Mouse (Mus musculus) hindbrain, embryonic 10.5 days (tissue): Measurements from ENCODE around the gene Ehd2. TPM values are rescaled to one million over a fixed set of nuclear protein-coding genes. Genes with fewer than 3 reads are reported as not detected.

ENCODE experiments used
- DNase-seq: peaks from one replicate; pipeline ENCODE4 v3.0.0-alpha.2; 2017; ENCODE audit warnings: low spot score
- H3K27ac ChIP-seq: fragments of 300-500 bp; sonication (generic); 2 replicates; pipeline ENCODE4 v1.5.1; 2016; ENCODE audit warnings: mild to moderate bottlenecking, moderate library complexity
- H3K27me3 ChIP-seq: fragments of 300-500 bp; sonication (generic); 2 replicates; pipeline ENCODE4 v1.6.1; 2016; ENCODE audit warnings: mild to moderate bottlenecking; ENCODE audit not compliant: poor library complexity, insufficient read depth, severe bottlenecking
- H3K36me3 ChIP-seq: fragments of 300-500 bp; sonication (generic); 2 replicates; pipeline ENCODE4 v1.6.1; 2016; ENCODE audit warnings: mild to moderate bottlenecking, moderate library complexity
- H3K4me1 ChIP-seq: fragments of 300-500 bp; sonication (generic); replicated peaks from 2 replicates; pipeline ENCODE4 v1.6.1; 2016; ENCODE audit warnings: mild to moderate bottlenecking
- H3K4me3 ChIP-seq: fragments of 300-500 bp; sonication (generic); 2 replicates; pipeline ENCODE4 v1.5.1; 2016; ENCODE audit warnings: mild to moderate bottlenecking, moderate library complexity
- H3K9me3 ChIP-seq: fragments of 300-500 bp; sonication (generic); 2 replicates; pipeline ENCODE4 v1.6.1; 2016; ENCODE audit warnings: mild to moderate bottlenecking, moderate library complexity
- WGBS: fragments of 180-500 bp; shearing (Covaris S2); methylation state at CpG from one replicate; pipeline ENCODE4 v1.1.7; 2016; 5-methylcytosine and 5-hydroxymethylcytosine counted together
- polyA plus RNA-seq: library from polyadenylated mRNA; unstranded; fragments of >200 nt; fragmentation: Nextera tagmentation; extraction: Ambion mirVana; gene quantifications from 2 replicates; pipeline ENCODE4 v1.2.1, GENCODE M21; 2016

The Ehd2 gene
- polyA plus RNA-seq, 1 experiment from 2014 or later: 12.5 TPM

- Histone ChIP-seq H3K36me3 (peaks cover 39% of the 10 kb centered on the region), H3K27ac (no peak overlapping the region), H3K4me1 (peaks cover 3% of the 10 kb centered on the region; the same call in 1 of the 2 replicates), H3K27me3 (no peaks in the 10 kb centered on the region), H3K4me3 (no peak overlapping the region), H3K9me3 (no peaks in the 10 kb centered on the region)
- WGBS: 85% methylated on average over 2 of the region's 2 CpGs
- no peak for DNase-seq
Measured at GRCm38 (mm10) chr7:15914751-15915150, 52.6 kb downstream of the Ehd2 start.

DNA sequence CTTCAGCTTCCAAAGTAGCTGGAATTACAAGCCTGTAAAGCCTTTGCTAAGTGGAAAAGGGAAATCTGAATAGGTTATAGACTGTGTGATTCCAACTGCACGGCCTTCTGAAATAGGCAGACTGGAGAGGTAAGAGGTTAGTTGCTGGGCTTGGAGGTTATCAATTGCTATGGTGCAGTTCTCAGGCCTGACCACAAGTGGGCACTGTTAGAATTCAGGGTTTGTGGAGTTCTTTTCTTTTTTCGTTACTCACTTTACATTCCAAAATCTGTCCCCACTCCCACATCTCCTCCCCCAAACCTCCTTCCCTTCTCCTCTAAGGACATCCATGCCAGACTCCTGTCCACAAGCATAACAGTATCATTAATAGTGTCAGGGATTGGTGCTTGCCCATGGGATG lies 53.1 kb downstream of the Ehd2 start:
- 55% methylated on average over 2 of the region's 2 CpGs for WGBS
- H3K4me3 ChIP-seq: no peak overlapping the region
- H3K27me3 ChIP-seq: no peaks in the 10 kb centered on the region
- no peak overlapping the region for H3K27ac ChIP-seq
- DNase-seq: peak; percentile 40
- peaks cover 3% of the 10 kb centered on the region; the same call in 1 of the 2 replicates for H3K4me1 ChIP-seq
- H3K36me3 ChIP-seq: peaks cover 34% of the 10 kb centered on the region
- H3K9me3 ChIP-seq: no peaks in the 10 kb centered on the region

DNA sequence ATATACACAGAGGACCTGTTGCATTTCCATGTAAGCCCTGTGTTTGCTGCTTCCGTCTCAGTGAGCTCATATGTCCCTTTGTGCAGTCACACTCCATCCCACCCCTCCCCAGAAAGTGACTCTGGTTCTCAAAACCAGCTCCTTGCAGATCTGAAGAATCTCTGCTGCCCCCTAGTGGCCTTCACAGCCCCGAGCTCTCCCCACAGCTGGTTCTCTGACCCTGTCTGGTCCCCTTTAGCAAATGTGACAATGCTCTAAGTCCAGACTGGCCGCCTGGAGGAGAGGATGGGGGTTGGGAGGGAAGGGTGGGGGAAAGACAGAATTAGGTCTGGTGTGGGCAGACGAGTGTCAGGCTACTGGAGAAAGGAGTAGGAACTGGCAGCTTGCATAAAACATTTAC lies 55.2 kb downstream of the Ehd2 start:
- Histone ChIP-seq H3K27ac (no peak overlapping the region), H3K4me3 (no peak overlapping the region), H3K27me3 (no peaks in the 10 kb centered on the region), H3K9me3 (no peaks in the 10 kb centered on the region), H3K36me3 (peaks cover 13% of the 10 kb centered on the region), H3K4me1 (peaks cover 3% of the 10 kb centered on the region; the same call in 1 of the 2 replicates)
- DNase-seq: peak; percentile 88
- 0% methylated on average over 4 of the region's 4 CpGs for WGBS

DNA sequence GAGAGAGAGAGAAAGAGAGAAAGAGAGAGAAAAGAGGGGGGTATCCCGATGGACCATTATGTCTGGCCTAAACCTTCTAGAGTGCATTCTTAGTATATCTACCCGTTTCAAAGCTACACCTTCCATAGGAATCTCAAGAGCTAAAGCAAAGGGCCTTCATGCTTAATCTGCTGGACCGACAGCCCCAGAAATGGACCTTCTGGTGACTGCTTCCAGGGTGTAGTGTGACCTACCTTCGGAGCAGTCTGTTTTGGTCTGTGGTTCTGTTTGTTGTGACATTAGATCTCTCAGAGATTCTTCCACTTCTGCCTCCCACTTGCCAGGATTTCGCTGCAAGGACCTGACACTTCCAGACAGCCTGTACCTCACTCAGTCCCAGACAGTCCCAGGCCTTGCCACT lies 56.8 kb downstream of the Ehd2 start:
- Histone ChIP-seq H3K27me3 (no peaks in the 10 kb centered on the region), H3K4me1 (peaks cover 3% of the 10 kb centered on the region; the same call in 1 of the 2 replicates), H3K36me3 (no peaks in the 10 kb centered on the region), H3K9me3 (no peaks in the 10 kb centered on the region), H3K27ac (no peak overlapping the region), H3K4me3 (no peak overlapping the region)
- DNase-seq: no peak
- WGBS: 85% methylated on average over 5 of the region's 5 CpGs

- no peaks in the 10 kb centered on the region for H3K36me3 ChIP-seq
- no peak overlapping the region for H3K27ac ChIP-seq
- peaks cover 3% of the 10 kb centered on the region; the same call in 1 of the 2 replicates for H3K4me1 ChIP-seq
- H3K4me3 ChIP-seq: no peak overlapping the region
- no peaks in the 10 kb centered on the region for H3K27me3 ChIP-seq
- no peak for DNase-seq
- H3K9me3 ChIP-seq: no peaks in the 10 kb centered on the region
- 73% methylated on average over 8 of the region's 8 CpGs for WGBS
Measured at GRCm38 (mm10) chr7:15907971-15908590, 59.3 kb downstream of the Ehd2 start.

DNA sequence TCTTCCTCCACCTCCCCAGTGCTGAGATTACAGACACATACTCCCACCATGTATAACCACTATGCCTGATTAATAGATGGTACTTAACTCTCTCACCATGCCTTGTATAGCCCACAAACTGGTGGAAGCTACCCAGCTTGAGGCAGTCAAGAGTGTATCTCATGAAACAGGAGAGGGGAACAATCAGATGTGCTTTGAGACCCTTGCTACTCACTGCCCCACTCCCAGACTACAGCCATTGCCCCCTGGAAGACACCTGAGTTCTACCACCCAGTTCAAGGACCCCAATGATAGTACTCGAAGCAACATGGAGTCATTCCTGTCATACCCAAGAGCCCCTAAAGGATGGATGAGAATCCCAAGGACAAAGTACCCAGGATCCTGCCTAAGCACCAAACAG lies 60.8 kb downstream of the Ehd2 start:
- Histone ChIP-seq H3K4me3 (no peak overlapping the region), H3K27ac (no peak overlapping the region), H3K4me1 (no peaks in the 10 kb centered on the region), H3K9me3 (no peaks in the 10 kb centered on the region), H3K27me3 (no peaks in the 10 kb centered on the region), H3K36me3 (no peaks in the 10 kb centered on the region)
- no peak for DNase-seq
- WGBS: 88% methylated on average over 1 of the region's 1 CpGs

DNA sequence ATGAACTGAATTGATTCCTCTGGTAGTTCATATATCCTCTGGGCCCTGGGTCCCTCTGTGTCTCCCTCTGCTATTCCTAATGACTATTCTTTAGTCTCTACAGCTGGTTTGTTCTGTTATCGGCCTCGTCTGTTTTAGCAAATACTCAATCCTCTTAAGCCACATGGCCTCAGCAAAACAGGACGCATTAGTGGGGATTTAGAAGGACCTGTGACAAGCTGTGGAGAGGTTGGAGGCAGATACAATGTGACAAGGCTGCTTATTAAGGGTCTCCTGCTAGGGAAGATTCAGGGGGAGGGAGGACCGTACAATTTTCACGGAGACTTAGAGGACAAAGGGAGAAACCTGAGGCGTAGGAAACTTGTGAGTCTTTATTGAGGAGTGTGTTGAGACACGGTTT lies 61.5 kb downstream of the Ehd2 start:
- Histone ChIP-seq H3K9me3 (no peaks in the 10 kb centered on the region), H3K4me1 (no peaks in the 10 kb centered on the region), H3K36me3 (no peaks in the 10 kb centered on the region), H3K27me3 (no peaks in the 10 kb centered on the region), H3K27ac (no peak overlapping the region), H3K4me3 (no peak overlapping the region)
- DNase-seq: no peak
- 80% methylated on average over 7 of the region's 7 CpGs for WGBS

- no peak for DNase-seq
- Histone ChIP-seq H3K27ac (no peak overlapping the region), H3K36me3 (no peaks in the 10 kb centered on the region), H3K27me3 (no peaks in the 10 kb centered on the region), H3K4me3 (no peak overlapping the region), H3K9me3 (no peaks in the 10 kb centered on the region), H3K4me1 (no peaks in the 10 kb centered on the region)
- WGBS: 83% methylated on average over 9 of the region's 9 CpGs
Measured at GRCm38 (mm10) chr7:15901366-15902048, 65.9 kb downstream of the Ehd2 start.

Other genes starting within 250 kb of the Ehd2 start
- not detected in 2 replicates for gene Obox5, start 217.4 kb downstream of the Ehd2 start, polyA plus RNA-seq
- not detected in 2 replicates for gene Obox6, start 127.9 kb downstream of the Ehd2 start, polyA plus RNA-seq
- not detected in 2 replicates for gene Crx, start 87.6 kb downstream of the Ehd2 start, polyA plus RNA-seq
- not detected in 2 replicates for gene Crxos, start 85.0 kb downstream of the Ehd2 start, polyA plus RNA-seq
- 902 and 1,086 TPM in 2 replicates for gene Selenow, start 45.2 kb downstream of the Ehd2 start, polyA plus RNA-seq
- gene Nop53, start 21.5 kb downstream of the Ehd2 start, polyA plus RNA-seq: 170 and 182 TPM in 2 replicates
- 7.7 and 10.7 TPM in 2 replicates for gene Bicra, start 80.4 kb upstream of the Ehd2 start, polyA plus RNA-seq
- gene Zfp541, start 94.2 kb upstream of the Ehd2 start, polyA plus RNA-seq: 0.04 TPM in 1 of 2 replicates, not detected in the other
- gene Napa, start 130.9 kb upstream of the Ehd2 start, polyA plus RNA-seq: 193 and 221 TPM in 2 replicates
- 27.0 and 30.5 TPM in 2 replicates for gene Kptn, start 152.3 kb upstream of the Ehd2 start, polyA plus RNA-seq
- gene Slc8a2, start 162.3 kb upstream of the Ehd2 start, polyA plus RNA-seq: 0.26 and 0.42 TPM in 2 replicates
- gene Meis3, start 207.5 kb upstream of the Ehd2 start, polyA plus RNA-seq: 117 and 173 TPM in 2 replicates